Mouse (Mus musculus) liver, postnatal 0 days (tissue): ENCODE measurements around the gene Ero1l.

Experiments
- CTCF ChIP-seq: sonication (generic); IDR thresholded peaks from 2 replicates; pipeline ENCODE4 v1.5.1; 2016; ENCODE audit warnings: antibody characterized with exemption, low read depth
- EP300 ChIP-seq: IDR thresholded peaks from 2 replicates; pipeline ENCODE4 v1.6.1; 2016; ENCODE audit warnings: antibody characterized with exemption, low read depth, mild to moderate bottlenecking

- TF ChIP-seq CTCF (no peak), EP300 (no peak)
Observed at GRCm38 (mm10) chr14:45305852-45306251, 12.7 kb downstream of the Ero1l start.
